Comparison of ENCODE assay signal across 9 mouse cellular contexts in the genomic region with DNA sequence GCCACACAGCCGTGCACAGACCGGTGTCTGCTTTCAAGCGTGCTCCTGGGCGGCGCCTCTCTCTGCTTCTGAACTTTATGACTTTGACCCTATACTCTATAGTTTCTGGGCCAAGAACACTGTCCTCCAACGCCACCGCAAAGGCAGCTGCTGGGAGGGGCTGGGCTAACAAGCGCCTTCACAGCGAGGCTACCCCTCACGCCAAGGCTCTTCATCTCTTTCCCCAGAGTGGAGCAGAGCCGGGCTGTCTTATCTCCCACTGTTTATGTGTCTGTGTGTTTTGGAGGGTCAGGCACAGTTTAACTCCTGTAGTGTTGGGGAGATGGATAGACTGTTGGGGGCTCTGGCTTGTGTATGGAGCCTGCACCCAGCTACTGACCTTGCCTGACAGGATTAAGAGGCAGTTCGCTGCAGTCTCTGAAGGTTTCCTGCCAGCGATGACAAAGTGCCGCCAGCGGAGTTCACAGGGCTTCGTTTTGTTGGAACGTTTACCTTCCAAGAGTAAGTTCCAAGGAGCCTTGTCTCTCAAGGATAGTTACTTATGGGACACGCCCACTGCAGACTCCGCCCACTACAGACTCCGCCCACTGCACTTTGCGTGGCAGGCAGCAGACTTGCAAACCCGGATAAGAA. TPM values are rescaled to one million over a fixed set of nuclear protein-coding genes. Genes with fewer than 3 reads are reported as not detected.
DNase-seq lines count a peak whose midpoint lies in the region; ATAC-seq and TF ChIP-seq lines count a peak whose summit lies in the region.
"Had no signal": no experiment of that assay in that cellular context is flagged by ENCODE, and none has a peak within 500 bp of the region (broad histone marks: within the 10 kb centered on the region; RNA-seq: fewer than 3 reads in every experiment).

No protein-coding gene starts in this region.

- H3K27me3 ChIP-seq in heart, embryonic 10.5 days (ENCODE audit: insufficient read depth, poor library complexity, severe bottlenecking): peaks cover 13% of the 10 kb centered on the region; the same call in 1 of the 2 replicates
- no peaks in the 10 kb centered on the region for H3K27me3 ChIP-seq in heart, adult 2 months (ENCODE audit: control insufficient read depth, insufficient read depth, low read length)
- H3K27me3 ChIP-seq in intestine, embryonic 15.5 days (replicated peaks): no peaks in the 10 kb centered on the region; the same call in 1 of the 2 replicates
- peaks cover 3% of the 10 kb centered on the region; the same call in 1 of the 2 replicates for H3K27me3 ChIP-seq in lung, embryonic 16.5 days (ENCODE audit: control insufficient read depth, insufficient read depth, low read depth, low read length)
- no peaks in the 10 kb centered on the region; the same call in none of the 2 replicates for H3K27me3 ChIP-seq in hindbrain, embryonic 12.5 days
- H3K27me3 ChIP-seq: hindbrain, embryonic 15.5 days had no signal

- intact Hi-C loops in heart, adult 2 months (cut with DNase I): no loop called here

- peak overlapping the region; percentile 54 for H3K4me2 ChIP-seq in intestine, embryonic 15.5 days (replicated peaks)
- H3K4me2 ChIP-seq in lung, embryonic 16.5 days (ENCODE audit: low read depth, low read length): peak overlapping the region; percentile 40
- H3K4me2 ChIP-seq in hindbrain, embryonic 12.5 days (replicated peaks): no peak overlapping the region
- H3K4me2 ChIP-seq: hindbrain, embryonic 15.5 days had no signal

- TF ChIP-seq CTCF in heart, adult 2 months (IDR thresholded peaks at IDR 0.05): no peak

- H3K4me3 ChIP-seq in heart, embryonic 10.5 days: peak overlapping the region; percentile 20
- no peak overlapping the region for H3K4me3 ChIP-seq in heart, adult 2 months
- H3K4me3 ChIP-seq in intestine, embryonic 15.5 days (replicated peaks): peak overlapping the region; percentile 9; the same call in 1 of the 2 replicates
- H3K4me3 ChIP-seq in lung, embryonic 16.5 days (ENCODE audit: low read length): no peak overlapping the region
- H3K4me3 ChIP-seq in hindbrain, embryonic 12.5 days: no peak overlapping the region
- H3K4me3 ChIP-seq: hindbrain, embryonic 15.5 days had no signal

- H3K9ac ChIP-seq in heart, adult 2 months (ENCODE audit: low read depth, low read length): no peak overlapping the region
- H3K9ac ChIP-seq in intestine, embryonic 15.5 days: 0 out of 2 replicates have a peak overlapping the region, but pooled peaks have one; percentile 3
- H3K9ac ChIP-seq in lung, embryonic 16.5 days (ENCODE audit: low read length): peak overlapping the region; percentile 31; the same call in 1 of the 2 replicates
- no peak overlapping the region for H3K9ac ChIP-seq in hindbrain, embryonic 12.5 days
- H3K9ac ChIP-seq: hindbrain, embryonic 15.5 days had no signal

- H3K4me1 ChIP-seq in heart, embryonic 10.5 days: peaks cover 36% of the 10 kb centered on the region
- H3K4me1 ChIP-seq in heart, adult 2 months (ENCODE audit: control insufficient read depth, insufficient read depth, low read length): peaks cover 10% of the 10 kb centered on the region
- H3K4me1 ChIP-seq in intestine, embryonic 15.5 days (replicated peaks): peaks cover 44% of the 10 kb centered on the region
- peaks cover 32% of the 10 kb centered on the region for H3K4me1 ChIP-seq in lung, embryonic 16.5 days (replicated peaks; ENCODE audit: control insufficient read depth, insufficient read depth, low read length)
- peaks cover 6% of the 10 kb centered on the region; the same call in 1 of the 2 replicates for H3K4me1 ChIP-seq in hindbrain, embryonic 12.5 days

- WGBS in heart, embryonic 10.5 days: 29% methylated on average over 22 of the region's 22 CpGs
- 38% methylated on average over 22 of the region's 22 CpGs for WGBS in heart, adult 2 months
- 12% methylated on average over 22 of the region's 22 CpGs for WGBS in intestine, embryonic 15.5 days
- WGBS in lung, embryonic 16.5 days: 13% methylated on average over 22 of the region's 22 CpGs
- 60% methylated on average over 22 of the region's 22 CpGs for WGBS in hindbrain, embryonic 12.5 days

- H3K27ac ChIP-seq in heart, embryonic 10.5 days: peak overlapping the region; percentile 6; the same call in 1 of the 2 replicates
- no peak overlapping the region for H3K27ac ChIP-seq in heart, adult 2 months
- peak overlapping the region; percentile 87 for H3K27ac ChIP-seq in intestine, embryonic 15.5 days
- H3K27ac ChIP-seq in lung, embryonic 16.5 days (ENCODE audit: low read length): peak overlapping the region; percentile 59
- no peak overlapping the region for H3K27ac ChIP-seq in hindbrain, embryonic 12.5 days
- H3K27ac ChIP-seq: hindbrain, embryonic 15.5 days had no signal

- TF ChIP-seq EP300 in heart, adult 2 months (IDR thresholded peaks at IDR 0.05; ENCODE audit: insufficient read depth, low read depth, low read length): no peak

- no peak for DNase-seq in heart, embryonic 10.5 days (ENCODE audit: low spot score)
- no peak for DNase-seq in heart, adult 2 months
- peak; percentile 88 for DNase-seq in R1 (ENCODE audit: low read depth, low spot score)
- no peak for DNase-seq in cerebellum, postnatal 25 days
- DNase-seq in frontal cortex, adult 2 months (ENCODE audit: extremely low spot score in 1 of 2, low spot score in 1 of 2): no peak

- peak; percentile 81 for ATAC-seq in intestine, embryonic 15.5 days
- peak; percentile 85 for ATAC-seq in lung, embryonic 16.5 days (ENCODE audit: low read depth)
- ATAC-seq in hindbrain, embryonic 12.5 days (ENCODE audit: low FRiP score): no peak

- H3K9me3 ChIP-seq in heart, embryonic 10.5 days: no peaks in the 10 kb centered on the region; the same call in 1 of the 2 replicates
- no peaks in the 10 kb centered on the region for H3K9me3 ChIP-seq in intestine, embryonic 15.5 days
- H3K9me3 ChIP-seq in lung, embryonic 16.5 days (ENCODE audit: control insufficient read depth, low read length): no peaks in the 10 kb centered on the region
- H3K9me3 ChIP-seq in hindbrain, embryonic 12.5 days (replicated peaks): 0 out of 2 replicates have a peak, but pooled peaks cover 3% of the 10 kb centered on the region
- H3K9me3 ChIP-seq: hindbrain, embryonic 15.5 days had no signal

- H3K79me2 ChIP-seq in heart, adult 2 months (replicated peaks; ENCODE audit: control insufficient read depth, insufficient read depth, low read length): no peaks in the 10 kb centered on the region

- no peak for TF ChIP-seq POLR2A in heart, adult 2 months (IDR thresholded peaks at IDR 0.05; ENCODE audit: insufficient read depth, low read depth, low read length)

- no peaks in the 10 kb centered on the region for H3K36me3 ChIP-seq in heart, embryonic 10.5 days
- H3K36me3 ChIP-seq in heart, adult 2 months (ENCODE audit: control insufficient read depth, insufficient read depth, low read length): no peaks in the 10 kb centered on the region
- H3K36me3 ChIP-seq in intestine, embryonic 15.5 days: no peaks in the 10 kb centered on the region
- no peaks in the 10 kb centered on the region for H3K36me3 ChIP-seq in lung, embryonic 16.5 days (ENCODE audit: control insufficient read depth, insufficient read depth, low read length)
- H3K36me3 ChIP-seq in hindbrain, embryonic 12.5 days: no peaks in the 10 kb centered on the region
- H3K36me3 ChIP-seq: hindbrain, embryonic 15.5 days had no signal

RNA-seq across cellular contexts. Expression of gene Emc8, which starts 25.6 kb away (rescaled TPM):
- polyA plus RNA-seq in heart, embryonic 10.5 days (2016; fragmentation: Nextera tagmentation; extraction: Ambion mirVana): 249 and 314 TPM in 2 replicates
- 10 to 100 TPM; 42.2 to 46.3 TPM for total RNA-seq in heart, adult 2 months (2021)
- polyA plus RNA-seq in heart, adult 2 months (2012; rRNA removed): 34.1 and 36.9 TPM in 2 replicates
- polyA plus RNA-seq in intestine, embryonic 15.5 days (2015; fragmentation: Nextera tagmentation; extraction: Ambion mirVana): 235 and 246 TPM in 2 replicates
- polyA plus RNA-seq in lung, embryonic 16.5 days (2015; fragmentation: Nextera tagmentation; extraction: Ambion mirVana): 237 and 248 TPM in 2 replicates
- 181 and 194 TPM in 2 replicates for polyA plus RNA-seq in hindbrain, embryonic 12.5 days (2016; fragmentation: Nextera tagmentation; extraction: Ambion mirVana)
- 53.2 and 59.4 TPM in 2 replicates for polyA plus RNA-seq in frontal cortex, adult 2 months (2012; rRNA removed)

RNA-seq across cellular contexts. Expression of gene Cox4i1, which starts 26.0 kb away (rescaled TPM):
- 1,295 and 1,617 TPM in 2 replicates for polyA plus RNA-seq in heart, embryonic 10.5 days (2016; fragmentation: Nextera tagmentation; extraction: Ambion mirVana)
- 1,000 to 10,000 TPM; 4,113 to 4,965 TPM for total RNA-seq in heart, adult 2 months (2021)
- polyA plus RNA-seq in heart, adult 2 months (2012; rRNA removed): 4,656 and 4,851 TPM in 2 replicates
- 1,472 and 1,529 TPM in 2 replicates for polyA plus RNA-seq in intestine, embryonic 15.5 days (2015; fragmentation: Nextera tagmentation; extraction: Ambion mirVana)
- polyA plus RNA-seq in lung, embryonic 16.5 days (2015; fragmentation: Nextera tagmentation; extraction: Ambion mirVana): 1,058 and 1,114 TPM in 2 replicates
- polyA plus RNA-seq in hindbrain, embryonic 12.5 days (2016; fragmentation: Nextera tagmentation; extraction: Ambion mirVana): 876 and 921 TPM in 2 replicates
- polyA plus RNA-seq in frontal cortex, adult 2 months (2012; rRNA removed): 2,082 and 2,130 TPM in 2 replicates

RNA-seq across cellular contexts. Expression of gene Gm27021, which starts 26.1 kb away (rescaled TPM):
- polyA plus RNA-seq in heart, embryonic 10.5 days (2016; fragmentation: Nextera tagmentation; extraction: Ambion mirVana): 1.9 and 2.8 TPM in 2 replicates
- not detected for total RNA-seq in heart, adult 2 months (2021)
- not detected in 2 replicates for polyA plus RNA-seq in heart, adult 2 months (2012; rRNA removed)
- polyA plus RNA-seq in intestine, embryonic 15.5 days (2015; fragmentation: Nextera tagmentation; extraction: Ambion mirVana): 2.0 and 2.2 TPM in 2 replicates
- 2.5 and 3.2 TPM in 2 replicates for polyA plus RNA-seq in lung, embryonic 16.5 days (2015; fragmentation: Nextera tagmentation; extraction: Ambion mirVana)
- 4.9 and 5.5 TPM in 2 replicates for polyA plus RNA-seq in hindbrain, embryonic 12.5 days (2016; fragmentation: Nextera tagmentation; extraction: Ambion mirVana)
- 1.4 and 2.6 TPM in 2 replicates for polyA plus RNA-seq in frontal cortex, adult 2 months (2012; rRNA removed)

RNA-seq across cellular contexts. Expression of gene Irf8, which starts 42.2 kb away (rescaled TPM):
- 2.1 and 4.5 TPM in 2 replicates for polyA plus RNA-seq in heart, embryonic 10.5 days (2016; fragmentation: Nextera tagmentation; extraction: Ambion mirVana)
- total RNA-seq in heart, adult 2 months (2021): 1 to 10 TPM; 3.6 to 3.8 TPM
- polyA plus RNA-seq in heart, adult 2 months (2012; rRNA removed): 4.2 and 4.9 TPM in 2 replicates
- polyA plus RNA-seq in intestine, embryonic 15.5 days (2015; fragmentation: Nextera tagmentation; extraction: Ambion mirVana): 41.9 and 46.6 TPM in 2 replicates
- 19.1 and 22.5 TPM in 2 replicates for polyA plus RNA-seq in lung, embryonic 16.5 days (2015; fragmentation: Nextera tagmentation; extraction: Ambion mirVana)
- polyA plus RNA-seq in hindbrain, embryonic 12.5 days (2016; fragmentation: Nextera tagmentation; extraction: Ambion mirVana): 3.7 and 4.6 TPM in 2 replicates
- polyA plus RNA-seq in frontal cortex, adult 2 months (2012; rRNA removed): 4.0 and 4.5 TPM in 2 replicates

RNA-seq across cellular contexts. Expression of gene 1190005I06Rik, which starts 46.5 kb away (rescaled TPM):
- 4.6 and 7.7 TPM in 2 replicates for polyA plus RNA-seq in heart, embryonic 10.5 days (2016; fragmentation: Nextera tagmentation; extraction: Ambion mirVana)
- total RNA-seq in heart, adult 2 months (2021): 1 to 10 TPM; 3.9 to 5.3 TPM
- 3.0 and 6.0 TPM in 2 replicates for polyA plus RNA-seq in heart, adult 2 months (2012; rRNA removed)
- polyA plus RNA-seq in intestine, embryonic 15.5 days (2015; fragmentation: Nextera tagmentation; extraction: Ambion mirVana): 1.3 and 2.5 TPM in 2 replicates
- 4.5 and 5.4 TPM in 2 replicates for polyA plus RNA-seq in lung, embryonic 16.5 days (2015; fragmentation: Nextera tagmentation; extraction: Ambion mirVana)
- 6.9 and 7.2 TPM in 2 replicates for polyA plus RNA-seq in hindbrain, embryonic 12.5 days (2016; fragmentation: Nextera tagmentation; extraction: Ambion mirVana)
- 7.7 TPM in 2 replicates for polyA plus RNA-seq in frontal cortex, adult 2 months (2012; rRNA removed)

Comparison
In these comparisons a context has a peak if more than half of its experiments do, and no peak if none do; other contexts are left out.
1. H3K27ac ChIP-seq: peak in heart, embryonic 10.5 days (single experiment), intestine, embryonic 15.5 days (single experiment) and lung, embryonic 16.5 days (single experiment); none in heart, adult 2 months (single experiment) and hindbrain, embryonic 12.5 days (single experiment).
2. H3K4me3 ChIP-seq: peak in heart, embryonic 10.5 days (single experiment) and intestine, embryonic 15.5 days (single experiment); none in heart, adult 2 months (single experiment), lung, embryonic 16.5 days (single experiment) and hindbrain, embryonic 12.5 days (single experiment).
3. H3K9ac ChIP-seq: peak in intestine, embryonic 15.5 days (single experiment) and lung, embryonic 16.5 days (single experiment); none in heart, adult 2 months (single experiment) and hindbrain, embryonic 12.5 days (single experiment).